Mouse (Mus musculus): ENCODE measurements at regions not wholly inside any gene's neighbourhood (a gene's known extent, or its start where the extent isn't known, plus 50 kb on each side); places are given as distances from the start of the nearest gene placed in this dataset.

- DNase-seq, result peak; percentile 13
- H3K36me3 ChIP-seq (ENCODE audit: insufficient read depth), result no peaks in the 10 kb centered on the region
Measured at GRCm38 (mm10) chr5:131377136-131377535, 68.8 kb upstream of the Galnt17 start.

DNA sequence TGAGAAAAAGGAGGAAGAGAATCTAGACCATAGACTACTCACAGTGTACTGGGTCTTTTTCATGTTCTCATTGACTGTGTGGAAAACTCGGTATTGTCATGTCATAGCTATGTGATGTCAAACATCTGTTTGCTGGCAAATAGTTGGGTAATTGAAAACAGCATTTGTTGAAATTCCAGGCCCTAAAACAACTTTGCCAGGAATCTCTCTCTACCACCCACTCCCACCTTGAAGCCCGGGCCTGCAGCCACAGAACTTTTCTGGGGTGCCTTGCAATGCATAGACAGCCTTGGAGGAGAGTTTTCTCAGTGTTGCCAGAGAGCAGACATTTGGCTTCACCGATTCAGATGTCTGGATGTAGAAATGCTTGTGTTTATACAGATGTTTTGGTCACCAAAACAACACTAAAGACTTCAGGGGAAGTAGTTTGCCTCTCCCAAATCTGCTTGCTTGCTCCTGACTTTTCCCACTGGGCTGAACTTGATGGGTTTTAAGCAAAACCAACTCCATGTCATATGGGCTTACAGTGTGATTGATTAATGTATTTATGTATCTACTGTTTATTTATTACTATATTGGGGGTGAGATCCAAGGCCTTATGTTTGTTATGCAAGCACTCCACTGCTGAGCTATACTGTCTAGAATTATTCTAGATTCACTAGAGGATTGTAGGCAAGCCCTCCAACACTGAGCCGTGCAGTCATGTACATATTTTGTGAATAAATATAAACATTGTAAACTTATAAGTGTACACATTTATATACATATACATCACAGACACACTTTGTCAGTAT, 63.2 kb upstream of the Galnt17 start:
- H3K4me3 ChIP-seq (ENCODE audit: low read depth, low read length), result no peak overlapping the region
- H3K9ac ChIP-seq, result no peak overlapping the region
- no peaks in the 10 kb centered on the region for H3K27me3 ChIP-seq (ENCODE audit: insufficient read depth, low read length)
- no peak for TF ChIP-seq CTCF (IDR thresholded peaks at IDR 0.05; ENCODE audit: low read depth)
- no peaks in the 10 kb centered on the region for H3K9me3 ChIP-seq (ENCODE audit: low read length)
- ATAC-seq, result no peak
- no peak overlapping the region for H3K4me2 ChIP-seq (ENCODE audit: low read depth)
- H3K27ac ChIP-seq (ENCODE audit: low read depth, low read length), result no peak overlapping the region
- no peaks in the 10 kb centered on the region for H3K4me1 ChIP-seq (ENCODE audit: insufficient read depth)
- 83% methylated on average over 4 of the region's 4 CpGs for WGBS
- no peaks in the 10 kb centered on the region for H3K36me3 ChIP-seq (ENCODE audit: insufficient read depth)
- no peak for DNase-seq

More at GRCm38 (mm10) chr5:131377136-131377535, 68.8 kb upstream of the Galnt17 start:
- no peak overlapping the region for H3K27ac ChIP-seq (ENCODE audit: low read depth, low read length)
- no peak overlapping the region for H3K4me3 ChIP-seq (ENCODE audit: low read depth, low read length)
- no peaks in the 10 kb centered on the region for H3K27me3 ChIP-seq (ENCODE audit: insufficient read depth, low read length)
- ATAC-seq, result no peak
- no peak for TF ChIP-seq CTCF (IDR thresholded peaks at IDR 0.05; ENCODE audit: low read depth)
- H3K9ac ChIP-seq, result no peak overlapping the region
- WGBS, result 54% methylated on average over 5 of the region's 5 CpGs
- no peaks in the 10 kb centered on the region for H3K9me3 ChIP-seq (ENCODE audit: low read length)
- H3K4me1 ChIP-seq (ENCODE audit: insufficient read depth), result no peaks in the 10 kb centered on the region
- no peak overlapping the region for H3K4me2 ChIP-seq (ENCODE audit: low read depth)

- Histone ChIP-seq H3K9me3 (ENCODE audit: low read length) (no peaks in the 10 kb centered on the region), H3K4me3 (ENCODE audit: low read depth, low read length) (no peak overlapping the region), H3K4me1 (ENCODE audit: insufficient read depth) (no peaks in the 10 kb centered on the region), H3K36me3 (ENCODE audit: insufficient read depth) (no peaks in the 10 kb centered on the region), H3K27ac (ENCODE audit: low read depth, low read length) (no peak overlapping the region), H3K4me2 (ENCODE audit: low read depth) (no peak overlapping the region), H3K9ac (no peak overlapping the region), H3K27me3 (ENCODE audit: insufficient read depth, low read length) (no peaks in the 10 kb centered on the region)
- no peak for ATAC-seq
- WGBS, result 8% methylated on average over 4 of the region's 4 CpGs
- DNase-seq, result no peak
- no peak for TF ChIP-seq CTCF (IDR thresholded peaks at IDR 0.05; ENCODE audit: low read depth)
Measured at GRCm38 (mm10) chr5:131367461-131367860, 59.2 kb upstream of the Galnt17 start.

DNA sequence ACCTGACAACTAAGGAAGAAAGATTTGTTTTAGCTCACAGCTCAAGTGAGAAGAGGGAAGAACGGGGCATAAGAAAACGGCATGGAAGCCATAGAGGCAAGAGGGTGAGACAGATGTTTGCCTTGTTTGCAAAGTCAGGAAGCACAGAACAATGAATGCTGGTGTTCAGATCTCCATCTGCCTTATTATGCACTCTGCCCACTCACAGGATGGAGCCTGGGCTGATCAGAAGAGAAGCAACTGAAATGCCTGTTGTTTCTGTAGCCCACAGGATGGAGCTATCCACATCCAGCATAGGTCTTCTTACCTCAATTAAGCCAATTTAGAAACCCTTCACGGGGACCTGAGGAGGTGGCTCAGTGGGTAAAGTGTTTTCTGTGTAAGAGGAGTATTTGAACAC, 51.5 kb upstream of the Galnt17 start:
- no peak for ATAC-seq
- no peak overlapping the region for H3K4me2 ChIP-seq (ENCODE audit: low read depth)
- no peak overlapping the region for H3K4me3 ChIP-seq (ENCODE audit: low read depth, low read length)
- H3K4me1 ChIP-seq (ENCODE audit: insufficient read depth), result no peaks in the 10 kb centered on the region
- H3K36me3 ChIP-seq (ENCODE audit: insufficient read depth), result no peaks in the 10 kb centered on the region
- 82% methylated on average over 3 of the region's 3 CpGs for WGBS
- TF ChIP-seq CTCF (IDR thresholded peaks at IDR 0.05; ENCODE audit: low read depth), result no peak
- H3K9ac ChIP-seq, result no peak overlapping the region
- no peaks in the 10 kb centered on the region for H3K9me3 ChIP-seq (ENCODE audit: low read length)
- no peak for DNase-seq
- H3K27ac ChIP-seq (ENCODE audit: low read depth, low read length), result no peak overlapping the region
- no peaks in the 10 kb centered on the region for H3K27me3 ChIP-seq (ENCODE audit: insufficient read depth, low read length)

All from forebrain, postnatal 0 days (tissue).